Mouse (Mus musculus): ENCODE results near the gene Clca2. TPM values are rescaled to one million over a fixed set of nuclear protein-coding genes. Genes with fewer than 3 reads are reported as not detected.

The Clca2 gene
- polyA plus RNA-seq, 1 experiment from 2014 or later = not detected

DNA sequence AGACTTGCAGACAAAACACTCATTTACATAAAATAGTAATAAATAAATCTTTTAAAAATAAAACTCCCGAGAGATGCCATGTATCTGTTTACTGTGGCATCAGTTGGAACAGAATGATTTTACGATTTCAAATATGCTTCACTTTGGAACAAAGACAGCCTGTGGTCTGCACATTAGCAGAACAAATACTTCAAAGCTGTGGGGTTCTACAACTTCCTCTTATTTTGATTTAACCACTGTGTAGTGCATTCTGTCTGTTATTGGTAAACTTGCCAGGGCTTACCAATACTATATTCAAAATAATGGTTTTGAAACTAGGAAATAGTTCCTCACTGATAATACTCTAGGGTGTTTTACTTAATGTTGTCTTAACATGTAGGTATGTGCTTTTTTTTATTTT, 27.4 kb upstream of the Clca2 start:
- H3K4me3 ChIP-seq (replicated peaks; ENCODE audit: low read depth, low read length) = no peak overlapping the region
- H3K27me3 ChIP-seq (ENCODE audit: control insufficient read depth, insufficient read depth, low read length) = no peaks in the 10 kb centered on the region
- peaks cover 20% of the 10 kb centered on the region for H3K36me3 ChIP-seq (ENCODE audit: control insufficient read depth, insufficient read depth, low read length)
- no peak overlapping the region for H3K27ac ChIP-seq (replicated peaks; ENCODE audit: low read depth, low read length)
- DNase-seq = no peak
- H3K9ac ChIP-seq (replicated peaks; ENCODE audit: low read length) = no peak overlapping the region
- H3K9me3 ChIP-seq (ENCODE audit: control insufficient read depth, low read length) = no peaks in the 10 kb centered on the region
- WGBS = 93% methylated on average over 2 of the region's 2 CpGs
- no peak overlapping the region for H3K4me2 ChIP-seq (ENCODE audit: low read length)
- ATAC-seq (ENCODE audit: low FRiP score, low TSS enrichment) = no peak
- H3K4me1 ChIP-seq (ENCODE audit: control insufficient read depth, insufficient read depth, low read length) = no peaks in the 10 kb centered on the region

DNA sequence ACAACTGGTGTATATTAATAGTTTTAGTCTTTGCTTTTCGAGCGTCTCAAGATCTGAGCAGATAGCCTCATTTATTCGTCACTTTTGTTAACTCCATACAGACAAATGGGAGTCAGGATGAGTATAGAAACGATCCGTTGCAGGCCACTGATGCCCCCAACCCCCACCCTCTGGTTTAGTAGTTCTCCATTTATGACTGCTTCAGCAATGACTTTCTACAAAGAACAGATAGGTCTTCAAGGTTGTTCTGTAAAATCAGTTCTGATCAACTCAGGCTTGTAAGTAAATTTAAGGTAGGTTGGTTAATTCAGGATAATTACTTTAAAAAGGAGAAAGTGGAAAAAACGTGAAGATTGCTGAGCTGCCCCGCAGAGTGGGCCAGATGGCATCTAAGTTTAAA, 20.2 kb upstream of the Clca2 start:
- no peak for ATAC-seq (ENCODE audit: low FRiP score, low TSS enrichment)
- H3K27ac ChIP-seq (replicated peaks; ENCODE audit: low read depth, low read length) = no peak overlapping the region
- WGBS = 72% methylated on average over 7 of the region's 7 CpGs
- H3K27me3 ChIP-seq (ENCODE audit: control insufficient read depth, insufficient read depth, low read length) = no peaks in the 10 kb centered on the region
- DNase-seq = peak; percentile 14
- no peaks in the 10 kb centered on the region for H3K36me3 ChIP-seq (ENCODE audit: control insufficient read depth, insufficient read depth, low read length)
- peak overlapping the region; percentile 60 for H3K4me2 ChIP-seq (ENCODE audit: low read length)
- peaks cover 13% of the 10 kb centered on the region for H3K4me1 ChIP-seq (ENCODE audit: control insufficient read depth, insufficient read depth, low read length)
- H3K9ac ChIP-seq (replicated peaks; ENCODE audit: low read length) = peak overlapping the region; percentile 91
- H3K4me3 ChIP-seq (replicated peaks; ENCODE audit: low read depth, low read length) = peak overlapping the region; percentile 69
- no peaks in the 10 kb centered on the region for H3K9me3 ChIP-seq (ENCODE audit: control insufficient read depth, low read length)

DNA sequence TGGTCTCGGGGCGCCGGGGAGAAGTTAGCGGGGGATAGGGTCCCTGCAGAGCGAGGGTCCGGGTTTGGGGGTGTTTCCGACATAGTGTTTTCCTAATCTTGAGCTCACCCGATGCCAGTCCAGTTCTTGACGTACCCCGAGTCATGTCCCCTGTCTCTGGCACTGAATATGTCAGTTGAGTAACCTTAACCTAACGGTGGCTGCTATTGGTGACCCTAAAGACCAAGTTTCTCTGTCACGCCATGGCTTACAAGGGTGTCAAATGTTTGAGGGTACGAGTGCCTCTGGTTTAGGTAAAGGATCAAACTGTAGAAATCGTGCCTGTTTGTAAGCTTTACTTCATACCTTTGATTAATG, 19.7 kb upstream of the Clca2 start:
- Histone ChIP-seq H3K4me3 (replicated peaks; ENCODE audit: low read depth, low read length) (peak overlapping the region; percentile 69), H3K9me3 (ENCODE audit: control insufficient read depth, low read length) (no peaks in the 10 kb centered on the region), H3K9ac (replicated peaks; ENCODE audit: low read length) (peak overlapping the region; percentile 91), H3K4me1 (ENCODE audit: control insufficient read depth, insufficient read depth, low read length) (peaks cover 13% of the 10 kb centered on the region), H3K4me2 (ENCODE audit: low read length) (peak overlapping the region; percentile 60), H3K27me3 (ENCODE audit: control insufficient read depth, insufficient read depth, low read length) (no peaks in the 10 kb centered on the region), H3K27ac (replicated peaks; ENCODE audit: low read depth, low read length) (peak overlapping the region; percentile 99), H3K36me3 (ENCODE audit: control insufficient read depth, insufficient read depth, low read length) (no peaks in the 10 kb centered on the region)
- WGBS = 4% methylated on average over 14 of the region's 14 CpGs
- DNase-seq (no peak), ATAC-seq (ENCODE audit: low FRiP score, low TSS enrichment) (no peak)

DNA sequence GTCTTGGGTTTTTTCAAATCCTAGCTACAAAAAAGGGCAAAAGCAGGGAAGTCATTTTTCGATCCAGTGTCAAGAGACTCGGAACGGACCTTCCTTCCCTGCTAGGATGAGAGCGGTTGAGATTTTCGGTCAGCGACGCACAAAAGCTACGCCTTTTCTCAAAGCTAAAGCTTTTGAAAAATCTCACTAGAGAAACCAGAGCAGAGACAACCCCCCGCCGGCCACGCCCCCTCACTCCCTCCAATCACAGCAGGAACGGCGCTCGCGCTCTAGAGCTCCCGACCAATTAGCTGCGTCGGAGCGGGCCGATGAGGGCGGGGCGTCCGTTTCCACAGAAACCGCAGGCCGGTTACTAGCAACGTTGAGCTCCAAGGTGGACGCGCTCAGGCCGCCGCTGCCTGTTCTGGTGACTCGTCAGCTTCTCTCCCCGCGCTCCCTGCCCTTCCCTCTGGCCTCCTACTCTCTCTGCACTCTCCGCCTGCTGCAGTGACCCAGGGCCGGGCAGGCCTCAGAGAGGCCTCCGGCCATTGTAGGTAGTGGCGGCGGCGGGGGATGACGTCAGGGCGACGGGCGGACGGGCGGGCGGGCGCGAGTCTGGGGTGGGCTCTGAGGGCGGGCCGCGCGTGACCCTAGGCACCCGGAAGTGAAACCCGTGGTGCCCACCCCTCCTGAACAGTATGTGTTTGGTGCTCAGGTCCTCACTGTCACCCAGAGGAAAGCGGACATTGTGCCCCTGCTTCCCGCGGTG, 19.2 kb upstream of the Clca2 start, which contains the start of gene Odf2l:
Gene Odf2l (plus strand): TSS at position 335 of the 748 bp plus-strand sequence.
- peak within 1 kb of the TSS; percentile 99 for H3K27ac ChIP-seq (replicated peaks; ENCODE audit: low read depth, low read length)
- ATAC-seq (ENCODE audit: low FRiP score, low TSS enrichment) = peak; percentile 99
- H3K4me3 ChIP-seq (replicated peaks; ENCODE audit: low read depth, low read length) = peak within 1 kb of the TSS; percentile 69
- under 1% methylated on average over 57 of the region's 57 CpGs for WGBS
- peak within 1 kb of the TSS; percentile 77 for H3K4me2 ChIP-seq (ENCODE audit: low read length)
- H3K4me1 ChIP-seq (ENCODE audit: control insufficient read depth, insufficient read depth, low read length) = peaks cover 13% of the 10 kb centered on the region
- no peaks in the 10 kb centered on the region for H3K27me3 ChIP-seq (ENCODE audit: control insufficient read depth, insufficient read depth, low read length)
- peak; percentile 99 for DNase-seq
- peak within 1 kb of the TSS; percentile 91 for H3K9ac ChIP-seq (replicated peaks; ENCODE audit: low read length)
- H3K9me3 ChIP-seq (ENCODE audit: control insufficient read depth, low read length) = no peaks in the 10 kb centered on the region
- no peaks in the 10 kb centered on the region for H3K36me3 ChIP-seq (ENCODE audit: control insufficient read depth, insufficient read depth, low read length)

DNA sequence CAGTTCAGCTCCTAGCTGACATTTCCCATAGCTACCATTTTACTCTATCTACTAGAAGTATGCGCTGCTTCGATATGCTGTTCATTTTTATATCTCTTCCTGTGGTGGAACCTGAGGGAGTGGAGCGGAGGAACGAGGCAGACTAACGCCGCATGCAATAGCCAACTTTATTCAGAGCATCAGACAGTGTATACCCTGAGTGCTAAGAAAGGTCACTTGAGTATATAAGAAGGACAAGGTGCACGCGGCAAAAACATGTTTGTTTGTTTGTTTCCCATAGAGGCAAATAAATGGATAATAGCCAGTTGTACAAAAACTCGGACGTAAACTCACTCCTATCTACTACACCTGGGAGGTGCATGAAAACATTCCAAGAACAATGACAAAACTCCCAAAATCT, 18.4 kb upstream of the Clca2 start:
- no peak for ATAC-seq (ENCODE audit: low FRiP score, low TSS enrichment)
- Histone ChIP-seq H3K27me3 (ENCODE audit: control insufficient read depth, insufficient read depth, low read length) (no peaks in the 10 kb centered on the region), H3K27ac (replicated peaks; ENCODE audit: low read depth, low read length) (peak overlapping the region; percentile 99), H3K36me3 (ENCODE audit: control insufficient read depth, insufficient read depth, low read length) (no peaks in the 10 kb centered on the region), H3K9ac (replicated peaks; ENCODE audit: low read length) (peak overlapping the region; percentile 64; the same call in 1 of the 2 replicates), H3K4me1 (ENCODE audit: control insufficient read depth, insufficient read depth, low read length) (peaks cover 13% of the 10 kb centered on the region), H3K4me2 (ENCODE audit: low read length) (peak overlapping the region; percentile 77), H3K4me3 (replicated peaks; ENCODE audit: low read depth, low read length) (peak overlapping the region; percentile 69), H3K9me3 (ENCODE audit: control insufficient read depth, low read length) (no peaks in the 10 kb centered on the region)
- 79% methylated on average over 10 of the region's 10 CpGs for WGBS
- DNase-seq = no peak

DNA sequence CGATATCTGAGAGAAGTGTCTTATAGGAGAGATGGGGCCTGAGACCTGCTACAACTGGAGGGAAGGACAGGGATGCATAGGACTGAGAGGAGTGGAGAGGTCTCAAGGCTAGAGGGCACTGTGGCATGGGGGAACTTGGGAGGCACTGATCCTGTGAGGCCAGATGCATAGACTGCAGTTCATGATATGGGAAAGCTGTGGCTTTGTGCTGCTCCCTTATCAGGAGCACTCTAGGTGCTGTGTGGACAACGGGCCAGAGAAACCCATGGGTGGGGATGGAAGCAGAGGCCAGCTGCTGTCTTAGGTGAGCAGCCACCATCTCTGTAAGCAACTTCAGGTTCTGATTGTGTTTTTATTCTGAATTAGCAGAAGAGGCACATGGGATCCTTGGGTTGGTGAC, 15.9 kb upstream of the Clca2 start:
- H3K4me1 ChIP-seq (ENCODE audit: control insufficient read depth, insufficient read depth, low read length) = peaks cover 13% of the 10 kb centered on the region
- H3K9me3 ChIP-seq (ENCODE audit: control insufficient read depth, low read length) = no peaks in the 10 kb centered on the region
- ATAC-seq (ENCODE audit: low FRiP score, low TSS enrichment) (no peak), DNase-seq (no peak)
- H3K27me3 ChIP-seq (ENCODE audit: control insufficient read depth, insufficient read depth, low read length) = no peaks in the 10 kb centered on the region
- H3K9ac ChIP-seq (replicated peaks; ENCODE audit: low read length) = no peak overlapping the region
- no peaks in the 10 kb centered on the region for H3K36me3 ChIP-seq (ENCODE audit: control insufficient read depth, insufficient read depth, low read length)
- H3K4me2 ChIP-seq (ENCODE audit: low read length) = no peak overlapping the region
- H3K27ac ChIP-seq (replicated peaks; ENCODE audit: low read depth, low read length) = no peak overlapping the region
- H3K4me3 ChIP-seq (replicated peaks; ENCODE audit: low read depth, low read length) = no peak overlapping the region
- 88% methylated on average over 2 of the region's 2 CpGs for WGBS

DNA sequence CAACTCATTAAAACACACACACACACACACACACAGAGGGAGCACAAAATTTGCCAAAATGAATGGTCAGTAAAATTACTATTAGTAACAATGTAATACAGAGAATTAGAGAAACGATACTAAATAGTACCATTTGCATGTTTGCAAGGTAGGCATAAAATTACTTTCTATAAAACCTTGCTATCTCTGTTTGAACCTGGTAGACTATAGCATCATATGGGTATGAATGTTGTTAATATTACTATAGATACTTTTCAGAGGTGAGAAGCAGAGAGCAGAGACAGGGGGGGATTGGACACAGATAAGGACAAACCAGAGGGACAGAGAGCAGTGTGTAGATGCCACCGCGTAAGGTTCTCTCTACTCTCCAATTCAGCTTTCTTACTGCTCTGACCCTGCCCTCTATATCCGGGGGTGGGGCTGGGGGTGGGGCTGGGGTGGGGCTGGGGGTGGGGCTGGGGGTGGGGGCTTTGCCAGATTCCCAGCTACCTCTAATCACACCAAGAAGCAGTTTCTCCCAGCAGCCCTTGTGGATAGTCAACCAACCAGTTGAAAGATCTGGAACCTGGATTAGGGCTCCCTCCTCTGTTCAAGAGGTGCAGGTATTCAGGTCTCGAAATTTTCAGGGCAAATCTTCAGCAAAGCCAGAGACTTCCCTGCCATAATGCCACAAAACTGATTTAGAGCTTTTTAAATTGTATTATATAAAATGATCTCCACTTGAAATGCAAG, 6.7 kb upstream of the Clca2 start:
- no peak for ATAC-seq (ENCODE audit: low FRiP score, low TSS enrichment)

DNA sequence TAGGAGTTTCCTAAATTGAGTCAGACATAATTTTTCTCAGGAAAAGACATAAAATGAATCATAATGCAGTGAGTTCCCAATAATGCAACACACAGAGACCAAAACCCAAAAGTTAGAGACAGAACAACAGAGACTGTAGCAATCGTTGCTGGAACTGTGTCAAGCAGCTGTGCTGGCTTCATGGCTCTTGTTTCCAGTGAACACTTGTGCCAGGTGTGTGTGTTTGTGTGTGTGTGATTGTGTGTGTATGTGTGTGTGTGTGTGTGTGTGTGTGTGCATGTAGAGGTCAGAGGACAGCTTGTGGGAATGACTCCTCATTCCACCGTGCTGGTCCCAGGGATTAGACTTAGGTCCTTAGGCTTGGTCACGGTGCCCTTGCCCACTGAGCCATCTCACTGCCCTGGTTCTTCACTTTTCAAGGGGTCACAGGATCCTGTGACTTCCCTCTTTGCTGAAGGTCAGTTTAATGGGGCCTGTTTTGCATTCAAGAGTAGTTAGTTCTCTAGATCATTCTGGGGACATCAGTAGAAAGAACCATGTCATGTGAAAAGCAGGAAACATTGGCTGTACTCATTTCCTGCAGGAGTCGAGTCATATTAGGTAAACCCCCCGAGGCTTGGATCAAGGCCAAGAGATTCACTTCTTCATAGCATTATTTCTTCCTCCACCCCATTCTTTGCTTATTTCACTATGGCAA, 6.0 kb upstream of the Clca2 start:
- no peaks in the 10 kb centered on the region for H3K4me1 ChIP-seq (ENCODE audit: control insufficient read depth, insufficient read depth, low read length)
- H3K27me3 ChIP-seq (ENCODE audit: control insufficient read depth, insufficient read depth, low read length) = no peaks in the 10 kb centered on the region
- ATAC-seq (ENCODE audit: low FRiP score, low TSS enrichment) (no peak), DNase-seq (no peak)
- no peak overlapping the region for H3K9ac ChIP-seq (replicated peaks; ENCODE audit: low read length)
- WGBS = 78% methylated on average over 5 of the region's 5 CpGs
- H3K27ac ChIP-seq (replicated peaks; ENCODE audit: low read depth, low read length) = no peak overlapping the region
- H3K9me3 ChIP-seq (ENCODE audit: control insufficient read depth, low read length) = no peaks in the 10 kb centered on the region
- no peak overlapping the region for H3K4me2 ChIP-seq (ENCODE audit: low read length)
- H3K36me3 ChIP-seq (ENCODE audit: control insufficient read depth, insufficient read depth, low read length) = no peaks in the 10 kb centered on the region
- no peak overlapping the region for H3K4me3 ChIP-seq (replicated peaks; ENCODE audit: low read depth, low read length)

More for the DNA sequence above, 6.7 kb upstream of the Clca2 start:
- Histone ChIP-seq H3K4me2 (ENCODE audit: low read length) (no peak overlapping the region), H3K4me1 (ENCODE audit: control insufficient read depth, insufficient read depth, low read length) (no peaks in the 10 kb centered on the region), H3K27me3 (ENCODE audit: control insufficient read depth, insufficient read depth, low read length) (no peaks in the 10 kb centered on the region), H3K9ac (replicated peaks; ENCODE audit: low read length) (no peak overlapping the region), H3K36me3 (ENCODE audit: control insufficient read depth, insufficient read depth, low read length) (no peaks in the 10 kb centered on the region), H3K27ac (replicated peaks; ENCODE audit: low read depth, low read length) (no peak overlapping the region), H3K4me3 (replicated peaks; ENCODE audit: low read depth, low read length) (no peak overlapping the region), H3K9me3 (ENCODE audit: control insufficient read depth, low read length) (no peaks in the 10 kb centered on the region)
- 75% methylated on average over 5 of the region's 5 CpGs for WGBS
- DNase-seq = no peak

Measured in midbrain, embryonic 14.5 days (tissue).